Mouse (Mus musculus): ENCODE measurements around the gene Ercc1. TPM values are rescaled to one million over a fixed set of nuclear protein-coding genes. Genes with fewer than 3 reads are reported as not detected.

Ercc1 gene
- total and polyA plus RNA-seq, 3 experiments, result 22.2 to 37.5 TPM; not detected in 1

DNA sequence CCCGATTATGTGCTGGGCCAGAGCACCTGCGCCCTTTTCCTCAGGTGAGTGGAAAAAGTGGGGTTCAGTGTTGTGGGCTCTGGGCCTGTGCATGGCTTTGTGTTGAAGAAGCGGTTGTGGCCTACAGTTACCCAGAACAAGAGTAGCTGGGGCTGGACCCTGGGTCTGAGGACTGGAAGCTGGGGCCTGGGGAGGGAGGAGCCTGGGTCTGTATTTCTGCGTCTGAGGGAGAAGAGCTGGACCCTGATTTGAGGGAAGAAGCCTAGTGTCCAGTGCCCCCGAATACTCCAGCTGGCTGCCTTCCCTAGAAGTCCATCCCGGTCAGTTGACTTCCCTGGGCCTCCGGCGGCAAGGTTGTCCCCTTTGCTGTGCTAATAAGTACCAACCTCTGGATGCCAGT is 5.6 kb downstream of the Ercc1 start:
- H3K4me1 ChIP-seq (ENCODE audit: control insufficient read depth in 1 of 2, insufficient read depth in 2 of 2, low read length in 2 of 2), result peaks cover 0 to 5% of the 10 kb centered on the region in 2 experiments; a peak in 1 of 4 replicates
- no peaks in the 10 kb centered on the region; a peak in 2 of 4 replicates for H3K36me3 ChIP-seq (ENCODE audit: control insufficient read depth in 1 of 2, insufficient read depth in 2 of 2, low read length in 2 of 2)
- H3K9ac ChIP-seq (ENCODE audit: control insufficient read depth, low read depth, low read length, poor library complexity, severe bottlenecking), result no peak overlapping the region
- no peak overlapping the region for H3K4me3 ChIP-seq (ENCODE audit: control insufficient read depth in 1 of 2, insufficient read depth in 1 of 2, low read depth in 2 of 2, low read length in 2 of 2)
- TF ChIP-seq RAD21 (IDR thresholded peaks at IDR 0.05; ENCODE audit: low read depth, low read length), result no peak
- TF ChIP-seq ZKSCAN1 (IDR thresholded peaks at IDR 0.05; ENCODE audit: low read depth, low read length), result no peak
- no peak for TF ChIP-seq ZNF384 (IDR thresholded peaks at IDR 0.05; ENCODE audit: low read depth, low read length)
- TF ChIP-seq ELF1 (IDR thresholded peaks at IDR 0.05; ENCODE audit: low read depth, low read length), result no peak
- no peak for TF ChIP-seq MAZ (IDR thresholded peaks at IDR 0.05; ENCODE audit: low read depth, low read length)
- TF ChIP-seq CHD2 (IDR thresholded peaks at IDR 0.05; ENCODE audit: low read length), result no peak
- no peak for TF ChIP-seq ETS1 (IDR thresholded peaks at IDR 0.05; ENCODE audit: low read depth, low read length)
- no peak for TF ChIP-seq MAX (IDR thresholded peaks at IDR 0.05; ENCODE audit: low read length)
- no peak for TF ChIP-seq RCOR1 (IDR thresholded peaks at IDR 0.05; ENCODE audit: low read depth, low read length)
- no peak for TF ChIP-seq TCF12 (IDR thresholded peaks at IDR 0.05; ENCODE audit: low read depth, low read length)
- no peak for TF ChIP-seq KAT2A (conservative IDR thresholded peaks at IDR 0.05; ENCODE audit: low read depth, low read length)
- no peak for TF ChIP-seq USF1 (IDR thresholded peaks at IDR 0.05; ENCODE audit: low read depth, low read length)
- TF ChIP-seq EP300 (IDR thresholded peaks at IDR 0.05; ENCODE audit: low read depth in 1 of 2, low read length in 2 of 2), result no peak
- TF ChIP-seq SMC3 (IDR thresholded peaks at IDR 0.05; ENCODE audit: low read depth, low read length), result no peak
- no peak for TF ChIP-seq MYB (IDR thresholded peaks at IDR 0.05; ENCODE audit: low read depth, low read length)
- TF ChIP-seq E2F4 (IDR thresholded peaks at IDR 0.05; ENCODE audit: borderline replicate concordance, low read depth, low read length), result no peak
- no peak for TF ChIP-seq GABPA (IDR thresholded peaks at IDR 0.05; ENCODE audit: low read depth, low read length)
- TF ChIP-seq ZC3H11A (IDR thresholded peaks at IDR 0.05; ENCODE audit: low read depth, low read length), result no peak
- TF ChIP-seq TBP (IDR thresholded peaks at IDR 0.05; ENCODE audit: low read depth, low read length), result no peak
- no peak for TF ChIP-seq SIN3A (IDR thresholded peaks at IDR 0.05; ENCODE audit: low read length)
- no peak for DNase-seq (ENCODE audit: low read depth, low spot score)
- H3K27me3 ChIP-seq (ENCODE audit: control insufficient read depth in 1 of 2, insufficient read depth in 2 of 2, low read length in 2 of 2), result no peaks in the 10 kb centered on the region
- no peaks in the 10 kb centered on the region for H3K9me3 ChIP-seq (replicated peaks; ENCODE audit: insufficient read depth, low read length)
- H3K27ac ChIP-seq (ENCODE audit: control insufficient read depth, low read depth, low read length), result no peak overlapping the region
- H3K79me2 ChIP-seq (ENCODE audit: control insufficient read depth, insufficient read depth, low read length, poor library complexity), result no peaks in the 10 kb centered on the region

DNA sequence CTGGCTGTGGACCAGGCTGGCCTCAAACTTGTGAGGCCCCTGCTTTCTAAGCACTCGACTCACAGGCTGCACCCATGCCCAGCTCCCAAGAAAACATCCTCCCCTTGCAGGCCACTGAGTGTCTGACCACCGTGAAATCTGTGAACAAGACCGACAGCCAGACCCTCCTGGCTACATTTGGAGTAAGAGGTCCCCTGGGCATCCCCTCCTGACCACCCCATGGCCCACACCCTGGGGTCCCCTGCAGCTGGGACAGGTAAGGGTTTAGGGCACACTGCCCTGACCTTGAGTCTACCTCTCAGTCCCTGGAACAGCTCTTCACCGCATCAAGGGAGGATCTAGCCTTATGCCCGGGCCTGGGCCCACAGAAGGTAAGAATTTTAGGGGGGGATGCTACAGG is 10.4 kb downstream of the Ercc1 start:
- H3K4me3 ChIP-seq (ENCODE audit: control insufficient read depth in 1 of 2, insufficient read depth in 1 of 2, low read depth in 2 of 2, low read length in 2 of 2), result no peak overlapping the region
- no peaks in the 10 kb centered on the region for H3K9me3 ChIP-seq (replicated peaks; ENCODE audit: insufficient read depth, low read length)
- peaks cover 0 to 8% of the 10 kb centered on the region in 2 experiments; a peak in 1 of 4 replicates for H3K4me1 ChIP-seq (ENCODE audit: control insufficient read depth in 1 of 2, insufficient read depth in 2 of 2, low read length in 2 of 2)
- no peak for DNase-seq (ENCODE audit: low read depth, low spot score)
- no peak overlapping the region for H3K27ac ChIP-seq (ENCODE audit: control insufficient read depth, low read depth, low read length)
- H3K27me3 ChIP-seq (ENCODE audit: control insufficient read depth in 1 of 2, insufficient read depth in 2 of 2, low read length in 2 of 2), result no peaks in the 10 kb centered on the region
- TF ChIP-seq ZNF384 (IDR thresholded peaks at IDR 0.05; ENCODE audit: low read depth, low read length) (no peak), KAT2A (conservative IDR thresholded peaks at IDR 0.05; ENCODE audit: low read depth, low read length) (no peak), ETS1 (IDR thresholded peaks at IDR 0.05; ENCODE audit: low read depth, low read length) (no peak), BHLHE40 (IDR thresholded peaks at IDR 0.05; ENCODE audit: borderline replicate concordance, low read depth, low read length) (no peak), RCOR1 (IDR thresholded peaks at IDR 0.05; ENCODE audit: low read depth, low read length) (no peak), TAL1 (IDR thresholded peaks at IDR 0.05; ENCODE audit: low read length) (no peak), MYB (IDR thresholded peaks at IDR 0.05; ENCODE audit: low read depth, low read length) (no peak), RAD21 (IDR thresholded peaks at IDR 0.05; ENCODE audit: low read depth, low read length) (no peak), ZKSCAN1 (IDR thresholded peaks at IDR 0.05; ENCODE audit: low read depth, low read length) (no peak), GABPA (IDR thresholded peaks at IDR 0.05; ENCODE audit: low read depth, low read length) (no peak), NELFE (IDR thresholded peaks at IDR 0.05; ENCODE audit: low read depth, low read length) (no peak)
- H3K9ac ChIP-seq (ENCODE audit: control insufficient read depth, low read depth, low read length, poor library complexity, severe bottlenecking), result no peak overlapping the region
- H3K79me2 ChIP-seq (ENCODE audit: control insufficient read depth, insufficient read depth, low read length, poor library complexity), result peaks cover 10% of the 10 kb centered on the region
- peaks cover 0 to 2% of the 10 kb centered on the region in 2 experiments; a peak in 1 of 4 replicates for H3K36me3 ChIP-seq (ENCODE audit: control insufficient read depth in 1 of 2, insufficient read depth in 2 of 2, low read length in 2 of 2)
